In the genomic region with DNA sequence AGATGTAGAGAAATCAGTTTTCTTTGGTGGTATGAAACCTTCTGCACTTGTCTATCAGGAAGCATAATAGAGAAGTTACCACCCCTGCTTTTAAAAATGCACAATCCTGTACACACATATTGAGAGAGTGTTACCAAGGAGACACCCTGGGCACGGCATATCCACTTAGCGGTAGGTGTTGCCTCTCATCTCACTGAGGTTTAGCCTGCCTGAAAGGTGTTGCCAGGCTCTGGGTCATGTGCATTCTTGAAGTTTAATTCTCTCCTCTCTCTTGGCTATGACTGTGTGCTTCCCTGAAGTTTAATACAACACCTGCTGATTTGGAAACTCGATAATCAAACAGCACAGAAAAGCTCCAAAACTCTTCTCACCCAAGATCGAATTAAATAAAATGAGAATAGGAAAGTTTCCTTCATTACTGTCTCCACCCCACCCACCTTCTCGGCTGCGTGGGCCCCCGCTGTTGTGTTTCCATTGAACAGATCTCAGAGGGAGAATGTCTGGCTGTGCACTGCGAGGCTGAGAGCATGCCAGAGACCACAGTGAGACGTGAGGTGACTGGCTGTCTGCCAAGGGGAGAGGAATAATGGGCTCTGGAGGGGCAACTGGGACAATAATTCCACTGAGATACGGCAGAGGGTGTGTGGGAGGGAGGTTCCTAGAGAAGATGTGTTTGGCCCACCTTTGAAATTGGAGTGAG, we compare ENCODE assay signal across 12 mouse cellular contexts. TPM values are rescaled to one million over a fixed set of nuclear protein-coding genes. Genes with fewer than 3 reads are reported as not detected.
DNase-seq lines count a peak whose midpoint lies in the region; ATAC-seq lines count a peak whose summit lies in the region.
"Had no signal": no experiment of that assay in that cellular context is flagged by ENCODE, and none has a peak within 500 bp of the region (broad histone marks: within the 10 kb centered on the region; RNA-seq: fewer than 3 reads in every experiment).

No protein-coding gene starts in this region.

- H3K4me3 ChIP-seq in forebrain, embryonic 12.5 days (replicated peaks): no peak overlapping the region
- no peak overlapping the region for H3K4me3 ChIP-seq in forebrain, embryonic 16.5 days (replicated peaks; ENCODE audit: low read length)
- no peak overlapping the region for H3K4me3 ChIP-seq in midbrain, embryonic 16.5 days (ENCODE audit: low read depth, low read length)
- H3K4me3 ChIP-seq: embryonic facial prominence, embryonic 15.5 days; liver, embryonic 15.5 days had no signal

- H3K27me3 ChIP-seq in forebrain, embryonic 12.5 days: no peaks in the 10 kb centered on the region
- no peaks in the 10 kb centered on the region for H3K27me3 ChIP-seq in forebrain, embryonic 16.5 days (replicated peaks; ENCODE audit: control insufficient read depth, insufficient read depth, low read length)
- H3K27me3 ChIP-seq in midbrain, embryonic 16.5 days (ENCODE audit: control insufficient read depth, insufficient read depth, low read depth, low read length): no peaks in the 10 kb centered on the region
- H3K27me3 ChIP-seq: embryonic facial prominence, embryonic 15.5 days; liver, embryonic 15.5 days had no signal

- peak; percentile 63; the same call in 1 of the 2 replicates for ATAC-seq in forebrain, embryonic 12.5 days (ENCODE audit: low FRiP score)
- peak; percentile 47 for ATAC-seq in forebrain, embryonic 16.5 days
- ATAC-seq in midbrain, embryonic 16.5 days: 0 out of 2 replicates have a peak, but pooled peaks have one; percentile 49
- ATAC-seq: inflammation-experienced regulatory T-cells, adult 6 months had no signal

- peak overlapping the region; percentile 46; the same call in 1 of the 2 replicates for H3K27ac ChIP-seq in forebrain, embryonic 12.5 days
- H3K27ac ChIP-seq in forebrain, embryonic 16.5 days (ENCODE audit: low read length): no peak overlapping the region
- no peak overlapping the region for H3K27ac ChIP-seq in midbrain, embryonic 16.5 days (ENCODE audit: low read length)
- H3K27ac ChIP-seq: embryonic facial prominence, embryonic 15.5 days; liver, embryonic 15.5 days had no signal

- H3K4me2 ChIP-seq in forebrain, embryonic 12.5 days: no peak overlapping the region
- no peak overlapping the region for H3K4me2 ChIP-seq in forebrain, embryonic 16.5 days (ENCODE audit: low read length)
- H3K4me2 ChIP-seq in midbrain, embryonic 16.5 days (ENCODE audit: low read length): no peak overlapping the region
- H3K4me2 ChIP-seq: embryonic facial prominence, embryonic 15.5 days; liver, embryonic 15.5 days had no signal

- H3K9ac ChIP-seq in forebrain, embryonic 12.5 days: no peak overlapping the region
- no peak overlapping the region for H3K9ac ChIP-seq in forebrain, embryonic 16.5 days (replicated peaks; ENCODE audit: low read depth, low read length)
- H3K9ac ChIP-seq in midbrain, embryonic 16.5 days (ENCODE audit: low read depth, low read length): no peak overlapping the region
- H3K9ac ChIP-seq: embryonic facial prominence, embryonic 15.5 days; liver, embryonic 15.5 days had no signal

- no peaks in the 10 kb centered on the region for H3K36me3 ChIP-seq in forebrain, embryonic 12.5 days (replicated peaks)
- no peaks in the 10 kb centered on the region for H3K36me3 ChIP-seq in forebrain, embryonic 16.5 days (ENCODE audit: control insufficient read depth, insufficient read depth)
- H3K36me3 ChIP-seq in midbrain, embryonic 16.5 days (ENCODE audit: control insufficient read depth, insufficient read depth, low read length): no peaks in the 10 kb centered on the region
- H3K36me3 ChIP-seq: embryonic facial prominence, embryonic 15.5 days; liver, embryonic 15.5 days had no signal

- H3K9me3 ChIP-seq in forebrain, embryonic 12.5 days: no peaks in the 10 kb centered on the region
- H3K9me3 ChIP-seq in forebrain, embryonic 16.5 days (ENCODE audit: control insufficient read depth, low read length): no peaks in the 10 kb centered on the region
- no peaks in the 10 kb centered on the region for H3K9me3 ChIP-seq in midbrain, embryonic 16.5 days (replicated peaks; ENCODE audit: control insufficient read depth, low read length, poor library complexity, severe bottlenecking)
- H3K9me3 ChIP-seq: embryonic facial prominence, embryonic 15.5 days; liver, embryonic 15.5 days had no signal

- WGBS in forebrain, embryonic 12.5 days: 48% methylated on average over 10 of the region's 10 CpGs
- WGBS in forebrain, embryonic 16.5 days: 9% methylated on average over 10 of the region's 10 CpGs
- WGBS in midbrain, embryonic 16.5 days: 41% methylated on average over 10 of the region's 10 CpGs

- DNase-seq in left cerebral cortex, adult 18-20 months (ENCODE audit: low spot score in 2 of 2): peak; percentile 25 to 52
- no peak for DNase-seq in left cerebral cortex, adult 11 months (ENCODE audit: low spot score)
- no peak for DNase-seq in thymus, postnatal 36 days
- DNase-seq in thymus, postnatal 0 days (ENCODE audit: low spot score): no peak
- DNase-seq: cerebellum, adult 18-20 months; gastrocnemius, postnatal 25 days had no signal

- peaks cover 17% of the 10 kb centered on the region for H3K4me1 ChIP-seq in forebrain, embryonic 12.5 days
- H3K4me1 ChIP-seq in forebrain, embryonic 16.5 days (replicated peaks; ENCODE audit: control insufficient read depth, insufficient read depth, low read length): peaks cover 15% of the 10 kb centered on the region
- H3K4me1 ChIP-seq in midbrain, embryonic 16.5 days (ENCODE audit: control insufficient read depth, insufficient read depth, low read length): peaks cover 3% of the 10 kb centered on the region; the same call in 1 of the 2 replicates
- H3K4me1 ChIP-seq: liver, embryonic 15.5 days had no signal

RNA-seq across cellular contexts. Expression of gene Pcolce2, which starts 27.0 kb away (rescaled TPM):
- 1 to 10 TPM; 2.1 to 3.5 TPM for total RNA-seq in left cerebral cortex, adult 18-20 months (2021)
- polyA plus RNA-seq in forebrain, embryonic 12.5 days (2016; fragmentation: Nextera tagmentation; extraction: Ambion mirVana): 2.6 and 3.4 TPM in 2 replicates
- polyA plus RNA-seq in forebrain, embryonic 16.5 days (2015; fragmentation: Nextera tagmentation; extraction: Ambion mirVana): 1.7 and 1.8 TPM in 2 replicates
- 1.7 and 2.3 TPM in 2 replicates for polyA plus RNA-seq in midbrain, embryonic 16.5 days (2015; fragmentation: Nextera tagmentation; extraction: Ambion mirVana)
- 3.3 and 4.9 TPM in 2 replicates for polyA plus RNA-seq in thymus, postnatal 0 days (2015; fragmentation: Nextera tagmentation; extraction: Ambion mirVana)

Comparison
In these comparisons a context has a peak if more than half of its experiments do, and no peak if none do; other contexts are left out.
1. DNase-seq: peak in left cerebral cortex, adult 18-20 months (2 of 2); none in left cerebral cortex, adult 11 months (single experiment), thymus, postnatal 36 days (0 of 2) and thymus, postnatal 0 days (single experiment).
2. Peak in every context shown above with its lines, with median percentiles within 50 percentile points of each other: ATAC-seq.